ENCODE assay signal across 10 mouse cellular contexts in genomic region chr7:27291795-27292466, GRCm38 (mm10). TPM values are rescaled to one million over a fixed set of nuclear protein-coding genes. Genes with fewer than 3 reads are reported as not detected.
DNase-seq lines count a peak whose midpoint lies in the region; ATAC-seq and TF ChIP-seq lines count a peak whose summit lies in the region.
"Had no signal": no experiment of that assay in that cellular context is flagged by ENCODE, and none has a peak within 500 bp of the region (broad histone marks: within the 10 kb centered on the region; RNA-seq: fewer than 3 reads in every experiment).

No protein-coding gene starts in this region.

- TF ChIP-seq EP300 in lung, postnatal 0 days (IDR thresholded peaks at IDR 0.05), result peak; percentile 93

- TF ChIP-seq POLR2A in kidney, adult 2 months (IDR thresholded peaks at IDR 0.05; ENCODE audit: low read depth, low read length), result no peak

- no peaks in the 10 kb centered on the region for H3K27me3 ChIP-seq in kidney, adult 2 months (replicated peaks; ENCODE audit: control insufficient read depth, insufficient read depth, low read length)
- no peaks in the 10 kb centered on the region for H3K27me3 ChIP-seq in kidney, embryonic 16.5 days (ENCODE audit: insufficient read depth, low read length)
- H3K27me3 ChIP-seq in lung, postnatal 0 days (replicated peaks; ENCODE audit: insufficient read depth, low read length), result no peaks in the 10 kb centered on the region
- H3K27me3 ChIP-seq in midbrain, postnatal 0 days (ENCODE audit: insufficient read depth, low read length), result no peaks in the 10 kb centered on the region

- WGBS in kidney, adult 2 months, result 41% methylated on average over 12 of the region's 12 CpGs
- 45% methylated on average over 12 of the region's 12 CpGs for WGBS in kidney, embryonic 16.5 days
- 7% methylated on average over 12 of the region's 12 CpGs for WGBS in lung, postnatal 0 days
- WGBS in midbrain, postnatal 0 days, result 72% methylated on average over 12 of the region's 12 CpGs

- H3K4me3 ChIP-seq in kidney, adult 2 months (ENCODE audit: insufficient read depth, low read depth, low read length), result no peak overlapping the region
- no peak overlapping the region for H3K4me3 ChIP-seq in kidney, embryonic 16.5 days (ENCODE audit: low read length)
- H3K4me3 ChIP-seq in lung, postnatal 0 days (ENCODE audit: low read depth, low read length), result no peak overlapping the region
- no peak overlapping the region for H3K4me3 ChIP-seq in midbrain, postnatal 0 days (ENCODE audit: low read depth, low read length)

- H3K27ac ChIP-seq in kidney, adult 2 months (ENCODE audit: insufficient read depth, low read depth, low read length), result peak overlapping the region; percentile 52; the same call in 1 of the 2 replicates
- H3K27ac ChIP-seq in kidney, embryonic 16.5 days (ENCODE audit: low read length), result no peak overlapping the region
- H3K27ac ChIP-seq in lung, postnatal 0 days (ENCODE audit: low read length), result peak overlapping the region; percentile 68
- no peak overlapping the region for H3K27ac ChIP-seq in midbrain, postnatal 0 days (ENCODE audit: low read depth, low read length)

- ATAC-seq in kidney, embryonic 16.5 days (ENCODE audit: low FRiP score, low TSS enrichment), result no peak
- peak; percentile 94 for ATAC-seq in lung, postnatal 0 days
- no peak for ATAC-seq in midbrain, postnatal 0 days (ENCODE audit: low FRiP score)

- H3K36me3 ChIP-seq in kidney, adult 2 months (ENCODE audit: control insufficient read depth, insufficient read depth, low read length), result no peaks in the 10 kb centered on the region
- H3K36me3 ChIP-seq in kidney, embryonic 16.5 days (ENCODE audit: insufficient read depth, low read length), result no peaks in the 10 kb centered on the region
- no peaks in the 10 kb centered on the region for H3K36me3 ChIP-seq in lung, postnatal 0 days (ENCODE audit: insufficient read depth, low read length)
- no peaks in the 10 kb centered on the region for H3K36me3 ChIP-seq in midbrain, postnatal 0 days (ENCODE audit: insufficient read depth, low read length)

- peak; percentile 46 for DNase-seq in kidney, adult 2 months
- DNase-seq in adipocyte (ENCODE audit: low spot score), result peak; percentile 5
- DNase-seq in heart, adult 9 months (ENCODE audit: low spot score in 2 of 2), result peak; percentile 82 to 88
- DNase-seq in lung, postnatal 0 days (ENCODE audit: low spot score), result peak; percentile 90
- no peak for DNase-seq in midbrain, postnatal 0 days (ENCODE audit: low spot score)
- DNase-seq in spleen, postnatal 4 days (ENCODE audit: low spot score in 2 of 2), result no peak
- no peak for DNase-seq in right cerebral cortex, postnatal 4 days
- DNase-seq: adrenal gland, postnatal 25 days had no signal

- H3K4me2 ChIP-seq in kidney, embryonic 16.5 days (replicated peaks; ENCODE audit: low read depth, low read length), result no peak overlapping the region
- H3K4me2 ChIP-seq in lung, postnatal 0 days (replicated peaks; ENCODE audit: low read depth, low read length), result peak overlapping the region; percentile 6; the same call in 1 of the 2 replicates
- H3K4me2 ChIP-seq in midbrain, postnatal 0 days (ENCODE audit: low read depth, low read length, poor library complexity, severe bottlenecking), result no peak overlapping the region

- H3K4me1 ChIP-seq in kidney, adult 2 months (ENCODE audit: control insufficient read depth, insufficient read depth, low read length), result no peaks in the 10 kb centered on the region
- H3K4me1 ChIP-seq in kidney, embryonic 16.5 days (ENCODE audit: insufficient read depth, low read length), result no peaks in the 10 kb centered on the region
- H3K4me1 ChIP-seq in lung, postnatal 0 days (ENCODE audit: insufficient read depth, low read depth, low read length), result no peaks in the 10 kb centered on the region
- no peaks in the 10 kb centered on the region for H3K4me1 ChIP-seq in midbrain, postnatal 0 days (ENCODE audit: insufficient read depth, low read length)

- no peak for TF ChIP-seq CTCF in kidney, adult 2 months (conservative IDR thresholded peaks at IDR 0.05; ENCODE audit: insufficient read depth, insufficient read length, low read depth, low read length)
- no peak for TF ChIP-seq CTCF in lung, postnatal 0 days (IDR thresholded peaks at IDR 0.05)
- no peak for TF ChIP-seq CTCF in midbrain, postnatal 0 days (IDR thresholded peaks at IDR 0.05)

- H3K9ac ChIP-seq in kidney, embryonic 16.5 days (replicated peaks; ENCODE audit: low read length), result no peak overlapping the region
- no peak overlapping the region for H3K9ac ChIP-seq in lung, postnatal 0 days (replicated peaks; ENCODE audit: low read depth)
- no peak overlapping the region for H3K9ac ChIP-seq in midbrain, postnatal 0 days (replicated peaks; ENCODE audit: low read length, poor library complexity, severe bottlenecking)

- H3K9me3 ChIP-seq in kidney, embryonic 16.5 days (ENCODE audit: low read length), result 0 out of 2 replicates have a peak, but pooled peaks cover 3% of the 10 kb centered on the region
- no peaks in the 10 kb centered on the region for H3K9me3 ChIP-seq in lung, postnatal 0 days (ENCODE audit: low read length)
- H3K9me3 ChIP-seq in midbrain, postnatal 0 days (ENCODE audit: low read length), result no peaks in the 10 kb centered on the region

RNA-seq across cellular contexts. Expression of gene Numbl, which starts 33.7 kb away (rescaled TPM):
- 6.0 and 7.9 TPM in 2 replicates for polyA plus RNA-seq in kidney, adult 2 months (2012; rRNA removed)
- 13.5 and 16.4 TPM in 2 replicates for polyA plus RNA-seq in kidney, embryonic 16.5 days (2015; fragmentation: Nextera tagmentation; extraction: Ambion mirVana)
- polyA plus RNA-seq in lung, postnatal 0 days (2015; fragmentation: Nextera tagmentation; extraction: Ambion mirVana), result 11.6 and 11.7 TPM in 2 replicates
- 111 and 147 TPM in 2 replicates for total RNA-seq in midbrain, postnatal 0 days (2014; rRNA removed)
- polyA plus RNA-seq in midbrain, postnatal 0 days (2015; fragmentation: Nextera tagmentation; extraction: Ambion mirVana), result 59.8 and 60.9 TPM in 2 replicates

RNA-seq across cellular contexts. Expression of gene Ltbp4, which starts 45.6 kb away (rescaled TPM):
- 76.9 and 84.7 TPM in 2 replicates for polyA plus RNA-seq in kidney, adult 2 months (2012; rRNA removed)
- polyA plus RNA-seq in kidney, embryonic 16.5 days (2015; fragmentation: Nextera tagmentation; extraction: Ambion mirVana), result 45.9 and 55.8 TPM in 2 replicates
- polyA plus RNA-seq in lung, postnatal 0 days (2015; fragmentation: Nextera tagmentation; extraction: Ambion mirVana), result 99.9 and 103 TPM in 2 replicates
- total RNA-seq in midbrain, postnatal 0 days (2014; rRNA removed), result 25.3 and 44.3 TPM in 2 replicates
- 13.6 and 16.0 TPM in 2 replicates for polyA plus RNA-seq in midbrain, postnatal 0 days (2015; fragmentation: Nextera tagmentation; extraction: Ambion mirVana)
- total RNA-seq: neutrophil, adult 5-6 weeks had no signal

RNA-seq across cellular contexts. Expression of gene Coq8b, which starts 59.1 kb away (rescaled TPM):
- 43.1 and 50.3 TPM in 2 replicates for polyA plus RNA-seq in kidney, adult 2 months (2012; rRNA removed)
- polyA plus RNA-seq in kidney, embryonic 16.5 days (2015; fragmentation: Nextera tagmentation; extraction: Ambion mirVana), result 26.4 and 28.6 TPM in 2 replicates
- 21.3 and 23.6 TPM in 2 replicates for polyA plus RNA-seq in lung, postnatal 0 days (2015; fragmentation: Nextera tagmentation; extraction: Ambion mirVana)
- 24.8 and 26.0 TPM in 2 replicates for total RNA-seq in midbrain, postnatal 0 days (2014; rRNA removed)
- 15.1 and 16.7 TPM in 2 replicates for polyA plus RNA-seq in midbrain, postnatal 0 days (2015; fragmentation: Nextera tagmentation; extraction: Ambion mirVana)

Comparison
In these comparisons a context has a peak if more than half of its experiments do, and no peak if none do; other contexts are left out.
1. H3K27ac ChIP-seq: peak in kidney, adult 2 months (single experiment) and lung, postnatal 0 days (single experiment); none in kidney, embryonic 16.5 days (single experiment) and midbrain, postnatal 0 days (single experiment).
2. DNase-seq: peak in kidney, adult 2 months (single experiment), adipocyte (single experiment), heart, adult 9 months (2 of 2) and lung, postnatal 0 days (single experiment); none in midbrain, postnatal 0 days (single experiment), spleen, postnatal 4 days (0 of 2) and right cerebral cortex, postnatal 4 days (single experiment).